Mouse (Mus musculus) left cerebral cortex, postnatal 25 days (tissue): Measurements from ENCODE around the gene Fam24a. TPM values are rescaled to one million over a fixed set of nuclear protein-coding genes. Genes with fewer than 3 reads are reported as not detected.

Experiments
- DNase-seq, 2 experiments: peaks; one replicate each; pipeline ENCODE4 v3.0.0; 2022; ENCODE audit warnings: low spot score in 2 of 2, mixed read lengths in 1 of 2
- intact Hi-C: fragments of 180-260 bp; cut with DNase I; formaldehyde crosslinking; loops from one replicate; pipeline ENCODE4 v1.15.1; 2025
- total RNA-seq, 2 experiments: library from RNA; stranded (reverse); gene quantifications; 2 replicates each; pipeline ENCODE4 v1.2.3; 2021

Gene Fam24a
- not detected for total RNA-seq

GRCm38 (mm10) chr7:131333564-131333963, at the start of gene Fam24a:
Gene Fam24a (plus strand): TSS chr7:131333864.
- no peak for DNase-seq
- intact Hi-C loops = loop anchor here (5.0 kb wide), 2 partner anchors 151 to 221 kb away; no protein-coding TSS in a partner anchor

GRCm38 (mm10) chr7:131297151-131297550, 36.5 kb upstream of the Fam24a start:
- intact Hi-C loops = no loop called here

GRCm38 (mm10) chr7:131303340-131303739, 30.3 kb upstream of the Fam24a start:
- DNase-seq = no peak
- intact Hi-C loops = no loop called here

More at GRCm38 (mm10) chr7:131297151-131297550, 36.5 kb upstream of the Fam24a start:
- DNase-seq = no peak

GRCm38 (mm10) chr7:131306733-131307132, 26.9 kb upstream of the Fam24a start:
- intact Hi-C loops = no loop called here

GRCm38 (mm10) chr7:131314493-131314892, 19.2 kb upstream of the Fam24a start:
- intact Hi-C loops = no loop called here
- DNase-seq = no peak

More at GRCm38 (mm10) chr7:131306733-131307132, 26.9 kb upstream of the Fam24a start:
- DNase-seq = no peak

- intact Hi-C loops = no loop called here
- no peak for DNase-seq
These were observed 16.1 kb upstream of the Fam24a start for GRCm38 (mm10) chr7:131317587-131317986.

GRCm38 (mm10) chr7:131318340-131318739, 15.3 kb upstream of the Fam24a start:
- DNase-seq = no peak
- intact Hi-C loops = no loop called here

GRCm38 (mm10) chr7:131322192-131322591, 11.5 kb upstream of the Fam24a start, which contains the start of gene Cuzd1:
Gene Cuzd1 (minus strand): TSS chr7:131322292.
- intact Hi-C loops = no loop called here
- DNase-seq = no peak

- no peak for DNase-seq
- intact Hi-C loops = no loop called here
These were observed 6.6 kb upstream of the Fam24a start for GRCm38 (mm10) chr7:131327054-131327453.

- DNase-seq = no peak
- intact Hi-C loops = no loop called here
These were observed 4.2 kb upstream of the Fam24a start, which contains the start of gene Fam24b for GRCm38 (mm10) chr7:131329416-131329815. Gene Fam24b (minus strand): TSS chr7:131329516.

- DNase-seq = no peak
- intact Hi-C loops = loop anchor here (5.0 kb wide), 2 partner anchors 149 to 219 kb away; no protein-coding TSS in a partner anchor
These were observed 2.0 kb upstream of the Fam24a start for GRCm38 (mm10) chr7:131331688-131332087.

GRCm38 (mm10) chr7:131337502-131338068, 3.9 kb downstream of the Fam24a start:
- DNase-seq = no peak
- intact Hi-C loops = no loop called here

- intact Hi-C loops = no loop called here
- no peak for DNase-seq
These were observed 12.3 kb downstream of the Fam24a start for GRCm38 (mm10) chr7:131345856-131346541.

- DNase-seq = no peak
- intact Hi-C loops = no loop called here
These were observed 22.4 kb downstream of the Fam24a start for GRCm38 (mm10) chr7:131356105-131356504.

- DNase-seq = no peak
- intact Hi-C loops = loop anchor here (5.0 kb wide), 1 partner anchor 200 kb away; the partner anchor contains the start of gene Bub3
These were observed 28.6 kb downstream of the Fam24a start for GRCm38 (mm10) chr7:131362269-131362614.

GRCm38 (mm10) chr7:131362615-131363300, 29.1 kb downstream of the Fam24a start, which contains the start of gene 2310057M21Rik:
Gene 2310057M21Rik (minus strand): TSS chr7:131362759.
- peak; percentile 91 to 97 for DNase-seq
- intact Hi-C loops = loop anchor here (5.0 kb wide), 1 partner anchor 200 kb away; the partner anchor contains the start of gene Bub3

GRCm38 (mm10) chr7:131364131-131364530, 30.5 kb downstream of the Fam24a start:
- no peak for DNase-seq
- intact Hi-C loops = loop anchor here (5.0 kb wide), 1 partner anchor 198 kb away; the partner anchor contains the start of gene Bub3

- peak; percentile 92 to 93 for DNase-seq
- intact Hi-C loops = no loop called here
These were observed 37.2 kb downstream of the Fam24a start, which contains the start of gene Pstk for GRCm38 (mm10) chr7:131370648-131371469. Gene Pstk (plus strand): TSS chr7:131371141.

- DNase-seq = no peak
- intact Hi-C loops = no loop called here
These were observed 37.8 kb downstream of the Fam24a start for GRCm38 (mm10) chr7:131371470-131371860.
